Mouse (Mus musculus): ENCODE results near the gene Golga2.
A peak's percentile ranks its signal among the peaks of the same experiment; 100 is the strongest.

Gene Golga2

DNA sequence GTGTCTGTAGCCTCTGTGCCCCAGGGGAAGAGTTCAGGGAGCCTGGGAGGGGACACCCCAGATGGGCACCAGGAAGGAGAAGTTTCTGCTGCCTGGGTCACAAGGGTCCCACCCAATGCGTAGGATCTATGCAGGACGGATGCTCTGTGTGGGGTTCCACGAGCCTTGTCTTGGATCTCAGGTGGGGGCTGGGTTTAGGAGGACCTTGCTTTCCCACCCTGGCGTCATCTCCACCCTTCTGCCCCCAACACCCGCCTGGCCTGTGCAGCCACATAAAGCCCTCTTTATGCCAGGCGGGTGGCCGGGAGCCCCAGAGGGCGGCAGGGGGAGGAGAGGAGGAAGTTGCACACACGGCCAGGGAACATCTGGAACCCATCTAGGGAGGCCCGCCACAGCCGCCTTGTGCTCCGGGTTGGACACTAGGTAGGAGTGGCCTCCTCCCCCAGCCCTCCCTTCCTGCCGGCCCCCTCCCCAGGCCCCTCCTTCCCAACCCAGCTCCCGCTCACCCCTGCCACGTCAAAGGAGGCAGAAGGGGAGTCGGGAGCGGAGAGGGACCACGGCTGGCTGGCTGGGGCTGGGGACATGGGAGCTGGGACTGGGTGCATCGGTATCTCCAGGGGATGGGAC lies 30.7 kb downstream of the Golga2 start:
- peak; percentile 88 for DNase-seq (ENCODE audit: extremely low spot score, low spot score)

DNA sequence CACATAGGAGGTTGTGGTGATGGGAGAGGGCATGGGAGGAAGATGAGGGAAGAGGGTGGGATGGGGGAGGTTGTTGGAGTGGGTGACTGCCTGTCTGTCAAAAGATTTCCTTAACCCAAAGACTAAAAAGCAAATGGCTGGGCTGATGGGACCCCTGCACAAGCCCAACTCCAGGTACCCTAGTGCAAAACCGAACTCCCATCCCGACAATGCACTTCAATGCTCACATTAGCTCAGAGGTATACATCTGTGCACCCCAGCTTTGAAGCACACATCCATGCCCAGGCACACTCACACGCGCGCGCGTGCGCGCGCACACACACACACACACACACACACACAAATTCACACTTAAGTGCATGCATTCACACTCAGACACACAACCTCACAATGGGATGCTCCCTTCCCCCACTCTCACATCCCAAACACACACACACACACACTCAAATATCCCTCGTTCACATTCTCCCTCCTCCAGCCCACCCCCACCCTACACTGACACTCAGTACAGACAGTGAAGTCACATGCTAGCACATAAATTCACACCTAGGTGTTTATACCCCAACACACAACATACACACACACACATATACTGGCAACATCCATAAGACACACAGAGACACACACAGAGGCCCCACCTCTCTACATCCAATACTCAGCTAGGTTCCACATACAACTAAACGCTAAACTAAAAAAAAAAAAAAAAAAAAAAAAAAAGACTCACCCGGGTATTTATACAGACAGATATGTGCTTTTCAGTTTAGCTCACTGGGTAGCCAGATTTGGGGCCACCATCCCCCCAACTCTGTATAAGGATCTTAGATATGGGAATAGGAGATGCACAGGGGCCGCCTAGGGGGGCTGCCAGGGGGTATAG lies 31.8 kb downstream of the Golga2 start:
- DNase-seq (ENCODE audit: extremely low spot score, low spot score) = peak; percentile 31

DNA sequence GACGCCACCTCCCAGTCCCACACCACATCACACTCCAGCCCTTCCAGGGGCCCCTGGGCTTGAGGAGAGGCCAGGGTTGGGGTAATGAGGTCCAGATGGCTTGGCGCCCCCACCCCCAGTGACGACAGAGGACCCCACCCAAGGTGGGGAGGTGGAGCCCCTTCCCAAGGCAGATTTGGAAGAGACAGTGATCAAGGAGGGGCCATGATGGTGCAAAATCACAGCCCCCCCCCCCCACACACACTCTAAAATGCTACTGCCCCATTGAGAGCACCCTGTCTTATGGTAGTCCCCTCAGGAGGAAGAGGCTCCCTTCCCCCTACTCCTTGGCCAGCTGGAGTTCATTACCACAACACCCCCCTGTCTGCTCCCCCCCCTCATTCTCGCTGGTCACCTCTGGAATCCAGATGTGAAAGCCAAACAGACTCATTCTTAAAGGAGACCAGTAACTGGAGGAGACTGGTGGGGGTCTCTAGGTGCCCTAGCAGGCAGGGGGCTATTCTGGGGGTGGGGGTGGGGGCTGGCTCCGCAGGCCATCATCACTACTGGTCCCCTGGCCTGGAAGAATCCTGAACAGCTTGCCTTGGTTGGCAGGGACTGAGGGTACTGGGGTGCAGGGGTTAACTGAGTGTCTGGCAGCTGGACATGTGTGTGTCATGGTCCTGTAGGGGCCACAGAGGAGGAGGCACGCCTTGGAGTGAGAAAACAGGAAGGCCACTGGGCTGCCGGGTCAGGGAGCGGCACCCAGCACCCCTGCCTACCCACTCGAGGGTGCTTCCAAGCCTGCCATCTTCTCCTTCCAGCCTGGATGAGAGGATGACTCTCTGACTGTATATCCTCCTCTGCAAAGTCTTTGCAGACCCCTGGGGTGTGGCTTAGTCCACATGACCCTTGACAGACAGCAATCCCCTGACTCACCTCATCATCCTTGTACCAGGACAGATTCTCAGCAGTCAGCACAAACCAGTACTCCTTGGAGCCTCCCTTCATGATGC lies 32.7 kb downstream of the Golga2 start:
- peak; percentile 69 for DNase-seq (ENCODE audit: extremely low spot score, low spot score)

DNA sequence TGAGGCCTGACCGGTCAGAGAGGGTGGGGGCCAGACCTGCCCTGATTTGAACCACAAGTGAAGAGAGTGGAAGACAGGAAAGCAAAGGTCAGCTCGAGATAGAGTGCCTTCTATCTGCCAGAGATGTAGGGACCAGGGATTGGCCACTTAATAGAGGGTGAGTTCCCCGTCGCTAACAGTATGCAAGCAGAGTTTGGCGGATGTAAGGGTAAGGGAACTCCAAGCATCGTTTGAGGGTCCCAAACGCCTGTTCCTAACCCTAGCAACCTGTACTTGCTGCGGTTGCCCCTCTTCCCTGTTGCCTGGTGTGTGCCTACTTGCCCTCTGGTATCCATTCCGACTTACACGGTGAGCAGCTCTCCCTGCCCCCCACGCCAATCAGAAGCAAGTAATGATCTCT lies 33.5 kb downstream of the Golga2 start:
- no peak for DNase-seq (ENCODE audit: extremely low spot score, low spot score)

DNA sequence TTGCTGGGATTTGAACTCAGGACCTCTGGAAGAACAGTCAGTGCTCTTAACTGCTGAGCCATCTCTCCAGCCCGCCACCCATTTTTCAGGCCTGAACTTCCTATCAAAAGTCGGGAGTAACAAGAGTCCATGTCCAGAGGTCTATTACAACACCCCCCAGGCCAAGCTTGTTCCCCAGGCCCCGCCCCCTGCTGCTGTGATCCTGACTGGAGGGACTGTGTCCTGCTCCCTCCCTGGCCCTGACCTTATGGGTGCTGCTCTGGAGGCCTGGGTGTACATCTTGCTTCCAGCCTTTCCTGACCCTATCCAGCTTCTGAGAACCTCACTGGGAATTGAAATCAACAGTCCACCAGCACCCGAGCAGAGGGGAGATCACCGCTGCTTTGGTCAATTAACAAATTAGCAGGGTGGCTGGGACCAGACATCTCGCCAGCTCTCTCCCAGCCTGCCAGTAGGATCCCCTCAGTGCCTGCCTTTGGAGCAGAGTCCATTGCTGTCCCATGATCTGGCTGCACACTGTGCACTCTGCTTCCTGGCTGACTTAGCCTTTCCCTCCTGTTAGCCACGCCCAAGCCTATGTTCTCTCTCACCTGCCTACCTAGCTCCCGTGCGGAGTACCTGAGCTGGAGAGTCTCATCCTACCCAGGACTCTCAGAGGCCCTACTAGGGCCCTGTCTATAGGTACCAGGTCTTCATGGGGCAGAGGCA lies 34.6 kb downstream of the Golga2 start:
- no peak for DNase-seq (ENCODE audit: extremely low spot score, low spot score)

DNA sequence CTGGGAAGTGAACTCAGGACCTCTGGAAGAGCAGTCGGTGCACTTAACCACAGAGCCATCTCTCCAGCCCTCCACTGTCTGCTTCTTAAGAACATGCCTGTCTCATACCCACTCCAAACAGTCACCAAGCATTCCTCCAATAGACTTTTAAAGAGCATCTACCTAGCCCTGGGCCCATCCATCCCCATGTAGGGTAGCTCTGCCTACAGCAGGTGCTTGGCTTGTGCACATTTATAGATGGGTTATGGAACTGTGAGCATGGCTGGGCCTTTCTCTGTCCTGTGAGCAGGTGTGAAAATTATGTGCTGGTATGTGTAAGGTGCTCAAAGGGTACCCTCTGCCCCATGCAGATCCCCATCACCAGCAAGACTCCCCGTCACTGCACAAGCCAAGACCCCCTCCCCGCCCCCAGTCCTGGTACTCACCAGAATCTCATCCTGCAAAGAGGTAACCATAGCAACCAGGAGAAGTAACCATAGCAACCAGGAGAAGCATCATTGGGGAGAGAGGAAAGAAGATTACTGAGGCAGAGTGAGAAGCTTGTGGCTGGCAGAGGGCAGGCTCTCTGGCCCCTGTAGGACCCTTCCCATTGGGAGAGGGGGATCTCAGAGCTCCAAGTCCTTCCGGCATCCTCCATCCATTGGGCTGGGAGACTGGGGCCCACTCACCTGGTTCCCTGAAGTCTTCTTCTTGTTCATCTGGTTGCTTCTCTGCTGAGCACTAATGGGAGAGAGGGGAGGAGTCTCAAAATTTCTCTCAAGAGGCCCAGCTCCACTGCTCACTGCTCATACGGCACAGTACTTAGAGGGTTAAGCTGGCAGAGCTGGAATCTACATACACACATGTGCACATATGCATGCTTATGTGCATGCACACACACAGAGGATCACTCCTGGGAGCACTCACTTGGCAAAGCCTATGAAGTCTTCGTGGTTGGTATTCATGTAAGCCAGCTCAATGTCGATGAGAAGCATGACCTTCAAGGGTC lies 35.9 kb downstream of the Golga2 start:
- no peak for DNase-seq (ENCODE audit: extremely low spot score, low spot score)

DNA sequence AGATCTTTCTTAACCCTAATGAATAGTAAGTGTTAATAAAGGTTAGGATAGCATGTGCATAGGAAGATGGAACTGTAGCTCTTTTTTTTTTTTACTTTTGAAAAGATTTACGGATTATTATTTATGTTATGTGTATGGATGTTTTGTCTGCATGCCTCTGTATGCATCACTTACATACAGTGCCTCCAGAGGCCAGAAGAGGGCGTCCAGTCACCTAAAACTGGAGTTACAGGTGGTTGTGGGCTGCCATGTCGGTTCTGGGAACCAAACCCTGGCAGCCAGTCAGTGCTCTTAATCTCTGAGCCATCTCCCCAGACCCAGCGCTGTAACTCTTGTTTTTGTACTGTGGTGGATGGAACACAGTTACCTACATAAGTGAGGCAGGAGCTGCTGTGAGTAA lies 37.1 kb downstream of the Golga2 start:
- no peak for DNase-seq (ENCODE audit: extremely low spot score, low spot score)

DNA sequence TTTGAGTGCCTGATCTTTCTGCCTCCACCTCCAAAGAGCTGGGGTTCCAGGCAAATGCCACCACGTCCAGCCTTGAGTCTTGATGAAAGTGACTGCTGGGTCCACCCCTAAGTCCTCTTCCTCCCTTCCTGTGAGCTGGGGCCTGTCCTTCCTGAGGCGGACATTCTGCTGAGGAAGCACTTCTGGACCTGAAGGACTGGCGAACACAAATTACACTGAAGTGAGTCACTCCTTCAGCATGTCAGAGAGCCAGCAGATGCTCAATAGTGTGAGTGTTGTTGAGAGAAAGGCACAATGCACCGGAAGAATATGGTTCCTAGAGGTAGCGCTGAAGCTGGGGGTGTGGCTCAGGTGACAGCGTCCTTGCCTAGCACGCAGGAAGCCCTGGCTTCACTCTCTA lies 38.2 kb downstream of the Golga2 start:
- DNase-seq (ENCODE audit: extremely low spot score, low spot score) = no peak

DNA sequence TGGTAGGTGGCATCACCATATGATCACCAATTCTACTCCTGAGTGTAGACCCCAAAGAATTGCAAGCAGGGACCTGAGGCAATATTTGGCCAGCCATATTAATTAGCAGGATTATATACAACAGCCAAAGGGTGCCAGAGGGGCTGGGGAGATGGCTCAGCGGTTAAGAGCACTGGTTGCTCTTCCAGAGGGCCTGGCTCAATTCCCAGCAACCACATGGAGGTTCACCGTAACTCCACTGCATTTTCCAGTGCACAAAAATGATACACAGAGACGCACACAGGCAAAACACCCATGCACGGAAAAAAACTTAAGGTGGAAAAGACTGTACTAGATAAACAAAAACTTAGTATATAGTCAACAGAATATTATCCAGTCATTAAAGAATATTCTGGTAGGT lies 40.0 kb downstream of the Golga2 start:
- no peak for DNase-seq (ENCODE audit: extremely low spot score, low spot score)

DNA sequence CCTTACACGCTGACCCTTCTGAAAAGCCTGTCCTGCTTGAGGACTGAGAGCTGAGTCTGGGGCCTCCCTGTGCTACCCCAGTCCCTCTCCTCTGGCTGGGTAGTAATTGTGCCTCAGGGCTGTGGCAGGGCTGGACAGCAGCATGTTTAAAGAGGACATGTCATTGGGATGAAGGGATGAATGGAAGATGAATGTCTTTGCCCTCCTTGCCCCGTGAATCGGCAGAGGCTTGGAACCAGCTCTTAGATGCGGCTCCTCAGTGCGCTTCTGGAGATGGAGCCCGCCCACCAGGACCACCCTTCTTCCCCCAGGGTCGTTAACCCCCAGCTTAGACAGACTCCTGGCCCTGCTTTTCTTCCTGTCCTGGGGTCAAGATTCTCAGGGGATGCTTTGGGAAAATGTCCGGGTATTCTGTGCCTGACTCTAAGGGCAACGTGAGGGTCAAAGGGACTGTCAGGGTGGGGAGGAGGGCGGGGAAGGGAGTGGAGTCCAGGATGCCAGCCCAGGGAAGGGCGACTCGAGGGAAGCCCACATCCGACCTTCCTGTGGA lies 41.8 kb downstream of the Golga2 start:
- peak; percentile 54 for DNase-seq (ENCODE audit: extremely low spot score, low spot score)

DNA sequence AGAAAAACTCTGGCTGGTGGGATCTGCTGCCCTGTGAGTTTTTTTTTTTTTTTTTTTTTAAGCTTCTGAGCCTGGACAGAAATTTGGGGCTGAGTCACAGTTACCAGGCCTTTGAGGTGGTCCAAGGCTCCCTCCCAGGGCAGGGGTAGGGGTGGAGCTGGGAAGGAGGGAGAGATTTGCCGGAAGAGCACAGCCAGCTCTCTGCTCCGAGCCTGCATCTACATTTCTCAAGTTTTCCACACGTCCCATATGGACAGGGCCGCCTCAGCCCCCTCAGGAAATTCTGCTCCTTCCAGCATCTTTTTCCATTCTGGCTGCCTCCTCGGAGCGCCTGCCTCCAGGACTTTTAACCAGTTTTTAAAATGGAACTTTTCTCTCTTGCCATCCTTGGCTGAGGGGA lies 42.3 kb downstream of the Golga2 start:
- no peak for DNase-seq (ENCODE audit: extremely low spot score, low spot score)

DNA sequence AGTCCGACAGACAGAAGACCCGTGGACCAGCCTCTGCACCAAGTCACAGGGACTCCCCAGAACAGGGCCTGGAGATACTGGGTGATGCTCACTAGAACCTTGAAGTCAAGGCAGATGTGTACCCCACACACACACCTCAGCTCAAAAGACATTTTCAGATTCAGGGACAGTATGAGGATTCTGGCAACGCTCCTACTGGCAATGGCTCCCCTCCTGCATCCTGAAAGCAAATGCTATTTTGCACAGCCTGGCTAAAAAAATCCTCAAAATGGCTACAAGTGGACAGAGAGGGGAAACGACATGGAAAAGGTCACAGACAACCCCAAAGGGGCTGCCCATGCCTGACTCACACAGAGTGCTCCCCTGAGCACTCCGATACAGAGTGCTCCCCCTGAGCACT lies 45.0 kb downstream of the Golga2 start:
- no peak for DNase-seq (ENCODE audit: extremely low spot score, low spot score)

DNA sequence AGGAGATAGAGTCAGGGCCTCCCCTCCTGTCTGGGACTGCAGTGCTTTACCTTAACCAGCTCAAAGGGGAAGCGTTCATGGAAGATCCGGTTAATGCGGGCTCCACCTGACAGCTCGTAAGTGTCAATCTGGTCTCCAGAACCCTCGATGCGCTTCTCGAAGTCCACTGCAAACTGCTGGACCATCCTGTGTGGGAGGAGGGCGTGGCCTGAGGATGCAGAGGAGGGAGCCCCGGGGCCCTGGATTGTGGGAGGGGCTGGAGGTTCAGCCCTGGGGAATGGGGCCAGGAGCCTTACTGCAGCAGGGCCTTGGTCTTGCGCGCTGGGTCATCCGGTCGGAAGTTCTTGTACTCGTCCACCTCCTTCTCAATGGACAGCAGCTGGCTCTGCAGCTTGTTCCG lies 48.7 kb downstream of the Golga2 start:
- no peak for DNase-seq (ENCODE audit: extremely low spot score, low spot score)

DNA sequence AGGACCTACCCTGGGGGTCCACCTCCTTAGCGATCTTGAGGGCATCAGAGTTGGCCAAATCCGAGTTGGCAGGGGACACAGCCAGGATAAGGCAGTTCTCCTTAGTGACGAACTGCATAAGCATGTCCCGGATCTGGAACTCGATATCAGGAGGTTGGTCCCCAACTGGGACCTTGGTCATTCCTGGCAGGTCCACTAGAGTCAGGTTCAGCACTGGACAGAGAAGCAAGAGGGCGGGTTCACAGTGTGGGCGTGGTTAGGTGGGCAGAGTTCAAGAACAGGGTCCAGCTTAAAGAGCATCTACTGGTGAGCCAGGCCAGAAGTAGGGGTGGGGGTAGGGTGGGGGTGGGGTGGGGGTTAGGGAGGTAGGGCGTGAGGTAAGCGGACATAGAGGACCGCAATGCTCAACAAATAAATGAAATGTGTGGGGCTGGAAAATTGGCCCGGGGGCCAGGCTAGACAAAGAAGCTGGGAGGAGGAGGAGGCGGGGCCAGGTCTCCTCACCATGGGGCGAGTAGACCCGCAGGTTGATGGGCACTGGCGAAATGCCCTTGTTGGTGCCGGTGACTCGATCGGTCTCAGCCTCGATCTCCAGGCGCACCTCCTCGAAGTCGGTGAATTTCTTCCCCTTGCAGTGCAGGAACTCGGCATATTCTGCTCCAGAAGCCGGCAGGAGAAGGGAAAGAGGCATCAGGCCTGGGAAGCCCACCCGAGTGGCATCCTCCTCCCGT lies 52.9 kb downstream of the Golga2 start:
- DNase-seq (ENCODE audit: extremely low spot score, low spot score) = no peak

DNA sequence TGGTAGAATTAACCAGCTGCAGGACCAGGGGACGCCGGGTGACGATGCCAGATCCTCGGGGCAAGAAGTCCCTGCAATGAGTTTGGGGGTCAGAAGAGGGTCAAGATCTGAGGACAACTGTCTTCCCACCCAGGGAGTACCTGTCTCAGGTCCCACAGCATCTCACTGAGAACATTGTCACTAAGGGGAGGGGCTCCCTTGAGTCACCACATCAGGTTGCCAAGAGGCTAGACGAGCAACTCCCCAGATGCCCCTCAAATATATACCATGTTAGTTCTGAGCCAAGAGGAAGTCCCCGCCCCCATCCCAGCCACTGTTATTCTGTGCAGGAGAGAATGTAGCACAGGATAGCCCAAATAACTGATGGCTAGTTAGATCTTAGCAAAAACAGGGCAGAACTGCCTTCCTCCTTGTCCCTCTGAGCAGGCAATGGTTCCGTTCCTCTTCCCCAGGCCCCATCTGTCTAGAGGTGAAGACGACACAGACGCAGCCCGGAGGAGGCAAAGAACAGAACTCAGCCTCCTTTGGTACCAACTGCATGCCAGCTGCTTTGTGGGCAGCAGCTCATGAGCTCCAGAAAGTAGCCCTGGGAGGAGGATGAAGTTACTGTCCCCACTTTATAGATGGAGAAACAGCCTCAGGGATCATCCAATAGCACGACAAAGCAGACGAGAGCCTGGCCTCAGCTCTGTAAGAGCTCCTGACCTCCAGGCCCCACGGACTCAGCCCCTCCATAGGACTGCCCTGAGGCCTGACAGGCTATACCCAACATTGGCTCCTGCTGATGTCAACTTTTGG lies 53.9 kb downstream of the Golga2 start:
- no peak for DNase-seq (ENCODE audit: extremely low spot score, low spot score)

DNA sequence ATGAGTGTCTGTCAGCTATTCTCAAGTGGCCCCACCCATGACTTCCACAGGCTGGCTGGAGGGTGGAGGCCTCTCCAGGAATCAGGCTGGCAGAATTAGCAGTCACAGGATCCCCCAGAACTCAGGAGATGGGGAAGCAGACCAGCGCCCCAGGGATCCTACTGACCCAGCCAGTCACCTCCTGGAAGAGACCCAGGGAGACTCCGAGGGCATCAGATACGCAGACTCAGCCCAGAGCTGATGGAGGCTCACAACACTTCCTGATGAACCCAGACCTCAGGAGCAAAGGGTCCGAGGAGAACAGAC lies 54.4 kb downstream of the Golga2 start:
- DNase-seq (ENCODE audit: extremely low spot score, low spot score) = no peak

DNA sequence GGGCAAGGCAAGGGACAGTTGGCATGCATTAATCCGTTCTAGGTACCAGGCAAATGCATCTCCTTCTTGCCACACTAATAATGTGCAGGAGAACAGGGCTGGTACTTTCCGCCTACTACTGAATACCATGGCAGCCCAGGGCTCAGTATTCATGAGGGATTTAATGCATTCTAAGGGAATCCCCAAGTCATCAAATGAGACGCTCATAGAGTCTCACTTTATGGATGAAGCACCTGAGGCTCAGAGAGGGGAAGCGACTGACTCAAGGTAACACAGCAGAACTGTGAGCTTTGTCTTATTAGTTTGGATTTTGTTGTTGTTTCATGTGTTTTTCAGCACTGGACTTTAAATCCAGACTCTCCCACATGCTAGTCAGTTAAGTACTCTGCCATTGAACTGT lies 54.9 kb downstream of the Golga2 start:
- DNase-seq (ENCODE audit: extremely low spot score, low spot score) = no peak

Measured in neural tube, embryonic 10.5 days (tissue).